Mouse (Mus musculus) lung, postnatal 0 days (tissue): ENCODE results near the gene Lamtor2. TPM values are rescaled to one million over a fixed set of nuclear protein-coding genes. Genes with fewer than 3 reads are reported as not detected.
A peak's percentile ranks its signal among the peaks of the same experiment; 100 is the strongest.

Source experiments
- ATAC-seq: fragments of 200-750 bp; cut with Nextera tagmentation; 2 replicates; pipeline ENCODE4 v1.8.0; 2017; ENCODE audit warnings: moderate library complexity
- DNase-seq: peaks from one replicate; pipeline ENCODE4 v3.0.0-alpha.2; 2016; ENCODE audit warnings: low spot score
- H3K27ac ChIP-seq: fragments of 300-500 bp; sonication (generic); 2 replicates; pipeline ENCODE4 v1.5.1; 2014; ENCODE audit warnings: antibody characterized with exemption, mild to moderate bottlenecking, low read length, mixed read lengths
- H3K27me3 ChIP-seq: fragments of 300-500 bp; sonication (generic); replicated peaks from 2 replicates; pipeline ENCODE4 v1.6.1; 2014; ENCODE audit warnings: low read length, mixed read lengths; ENCODE audit not compliant: insufficient read depth
- H3K36me3 ChIP-seq: fragments of 300-500 bp; sonication (generic); 2 replicates; pipeline ENCODE4 v1.6.1; 2014; ENCODE audit warnings: low read length, mixed read lengths; ENCODE audit not compliant: insufficient read depth
- H3K4me1 ChIP-seq: fragments of 300-500 bp; sonication (generic); 2 replicates; pipeline ENCODE4 v1.6.1; 2014; ENCODE audit warnings: antibody characterized with exemption, low read depth, low read length, mixed read lengths; ENCODE audit not compliant: insufficient read depth
- H3K4me2 ChIP-seq: fragments of 300-500 bp; sonication (generic); replicated peaks from 2 replicates; pipeline ENCODE4 v1.6.1; 2014; ENCODE audit warnings: low read depth, mild to moderate bottlenecking, low read length, moderate library complexity, mixed read lengths
- H3K4me3 ChIP-seq: fragments of 300-500 bp; sonication (generic); 2 replicates; pipeline ENCODE4 v1.5.1; 2014; ENCODE audit warnings: low read depth, low read length
- H3K9ac ChIP-seq: fragments of 300-500 bp; sonication (generic); replicated peaks from 2 replicates; pipeline ENCODE4 v1.6.1; 2014; ENCODE audit warnings: low read depth, mild to moderate bottlenecking
- H3K9me3 ChIP-seq: fragments of 300-500 bp; sonication (generic); 2 replicates; pipeline ENCODE4 v1.6.1; 2016; ENCODE audit warnings: low read length, mixed read lengths
- CTCF ChIP-seq: IDR thresholded peaks from 2 replicates; pipeline ENCODE4 v1.5.1; 2016; ENCODE audit warnings: antibody characterized with exemption, mild to moderate bottlenecking
- EP300 ChIP-seq: IDR thresholded peaks from 2 replicates; pipeline ENCODE4 v1.6.1; 2016; ENCODE audit warnings: antibody characterized with exemption, mild to moderate bottlenecking, control low read depth
- WGBS: fragments of 180-500 bp; shearing (Covaris S2); extraction: QIAGEN DNeasy Blood & Tissue Kit; methylation state at CpG from one replicate; pipeline ENCODE4 v1.1.7; 2014; 5-methylcytosine and 5-hydroxymethylcytosine counted together
- polyA plus RNA-seq: library from polyadenylated mRNA; unstranded; fragments of >200 nt; fragmentation: Nextera tagmentation; extraction: Ambion mirVana; gene quantifications from 2 replicates; pipeline ENCODE4 v1.2.1, GENCODE M21; 2015

Gene Lamtor2
- polyA plus RNA-seq, 1 experiment from 2014 or later = 138 TPM

DNA sequence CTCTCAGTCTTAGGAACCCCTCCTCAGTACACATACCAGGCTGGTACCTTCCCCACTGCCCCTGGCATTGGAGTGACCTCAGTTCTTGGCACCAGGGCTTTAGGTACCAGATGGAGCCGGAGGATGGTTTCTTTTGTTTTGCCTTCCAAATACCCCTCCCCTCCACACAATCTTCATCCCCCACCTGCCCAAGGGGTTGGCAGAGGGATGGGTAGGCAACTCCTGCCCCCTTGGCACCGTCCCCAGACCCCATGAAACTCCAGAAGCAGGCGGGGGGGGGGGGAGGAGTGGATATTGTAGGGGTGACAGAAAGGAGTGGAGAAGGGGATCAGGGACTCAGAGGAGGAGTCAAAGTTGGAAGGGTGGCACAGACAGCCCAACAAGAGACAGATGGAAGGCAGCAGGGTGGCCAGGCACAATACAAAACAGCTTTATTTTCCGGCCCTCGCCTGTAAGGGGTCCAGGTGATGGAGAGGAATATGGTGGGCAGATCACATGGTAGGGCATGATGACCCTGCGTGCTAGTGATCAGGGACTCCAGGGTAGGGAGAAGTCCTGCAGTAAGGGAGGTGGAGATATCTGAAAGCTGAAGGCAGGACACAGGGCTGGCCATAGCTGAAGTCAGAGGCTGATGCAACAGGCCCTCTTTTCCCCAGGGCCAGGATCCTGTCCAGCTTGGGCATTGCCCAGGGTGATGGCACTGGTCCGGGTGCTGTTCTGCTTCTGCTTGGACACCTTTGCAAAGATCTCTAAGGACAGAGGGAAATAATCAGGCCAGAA is 11.1 kb downstream of the Lamtor2 start:
- no peaks in the 10 kb centered on the region for H3K27me3 ChIP-seq
- no peak overlapping the region for H3K4me3 ChIP-seq
- H3K4me1 ChIP-seq = 0 out of 2 replicates have a peak, but pooled peaks cover 4% of the 10 kb centered on the region
- ATAC-seq (no peak), DNase-seq (no peak)
- H3K4me2 ChIP-seq = no peak overlapping the region
- no peaks in the 10 kb centered on the region for H3K36me3 ChIP-seq
- H3K9me3 ChIP-seq = no peaks in the 10 kb centered on the region
- WGBS = 70% methylated on average over 6 of the region's 7 CpGs
- no peak overlapping the region for H3K9ac ChIP-seq
- H3K27ac ChIP-seq = no peak overlapping the region
- TF ChIP-seq CTCF (no peak), EP300 (no peak)

DNA sequence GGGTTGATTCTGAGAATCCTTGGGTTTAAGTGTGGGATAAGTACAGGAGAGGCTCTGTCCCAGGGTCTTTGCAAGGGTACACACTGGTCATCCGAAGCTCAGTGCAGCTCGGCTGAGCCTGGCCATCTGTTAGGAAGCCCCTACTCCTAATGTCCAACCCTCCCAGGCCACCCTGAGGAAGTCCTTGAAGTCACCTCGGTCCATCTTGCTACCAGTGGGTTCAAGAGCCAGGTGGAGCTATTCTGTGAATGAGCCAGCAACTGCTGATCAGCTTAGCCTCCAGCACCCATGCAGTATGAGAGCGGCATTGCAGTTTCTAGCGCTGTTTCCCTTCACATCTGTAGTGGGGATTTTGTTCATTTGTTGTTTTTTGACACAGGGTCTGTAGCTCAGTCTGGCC is 12.8 kb downstream of the Lamtor2 start:
- no peaks in the 10 kb centered on the region for H3K9me3 ChIP-seq
- H3K4me1 ChIP-seq = peaks cover 12% of the 10 kb centered on the region; the same call in 1 of the 2 replicates
- DNase-seq (peak; percentile 3), ATAC-seq (no peak)
- no peak overlapping the region for H3K27ac ChIP-seq
- no peaks in the 10 kb centered on the region for H3K27me3 ChIP-seq
- H3K9ac ChIP-seq = no peak overlapping the region
- no peak for TF ChIP-seq CTCF
- TF ChIP-seq EP300 = no peak
- no peak overlapping the region for H3K4me2 ChIP-seq
- 58% methylated on average over 5 of the region's 5 CpGs for WGBS
- H3K4me3 ChIP-seq = no peak overlapping the region
- H3K36me3 ChIP-seq = no peaks in the 10 kb centered on the region

DNA sequence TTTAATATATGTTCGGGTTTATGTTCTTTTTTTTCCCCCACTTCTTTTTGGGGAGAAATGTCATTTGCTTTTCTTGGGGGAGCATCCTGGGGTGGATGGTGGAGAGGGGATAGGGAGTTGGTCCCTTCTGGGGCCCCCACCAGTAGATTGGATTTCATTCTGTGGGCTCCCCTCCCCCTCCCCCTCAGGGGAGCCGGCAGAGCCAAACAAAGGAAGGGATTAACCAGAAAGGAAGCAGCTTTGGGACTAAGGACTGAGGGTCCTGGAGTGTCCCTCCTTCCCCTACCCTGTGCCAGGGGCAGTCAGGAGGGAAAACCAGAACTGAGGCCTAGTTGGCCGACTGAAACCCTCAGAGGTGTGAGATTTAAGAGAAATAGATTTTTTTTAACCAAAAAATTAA is 13.5 kb downstream of the Lamtor2 start:
- H3K4me1 ChIP-seq = peaks cover 12% of the 10 kb centered on the region; the same call in 1 of the 2 replicates
- DNase-seq = peak; percentile 4

DNA sequence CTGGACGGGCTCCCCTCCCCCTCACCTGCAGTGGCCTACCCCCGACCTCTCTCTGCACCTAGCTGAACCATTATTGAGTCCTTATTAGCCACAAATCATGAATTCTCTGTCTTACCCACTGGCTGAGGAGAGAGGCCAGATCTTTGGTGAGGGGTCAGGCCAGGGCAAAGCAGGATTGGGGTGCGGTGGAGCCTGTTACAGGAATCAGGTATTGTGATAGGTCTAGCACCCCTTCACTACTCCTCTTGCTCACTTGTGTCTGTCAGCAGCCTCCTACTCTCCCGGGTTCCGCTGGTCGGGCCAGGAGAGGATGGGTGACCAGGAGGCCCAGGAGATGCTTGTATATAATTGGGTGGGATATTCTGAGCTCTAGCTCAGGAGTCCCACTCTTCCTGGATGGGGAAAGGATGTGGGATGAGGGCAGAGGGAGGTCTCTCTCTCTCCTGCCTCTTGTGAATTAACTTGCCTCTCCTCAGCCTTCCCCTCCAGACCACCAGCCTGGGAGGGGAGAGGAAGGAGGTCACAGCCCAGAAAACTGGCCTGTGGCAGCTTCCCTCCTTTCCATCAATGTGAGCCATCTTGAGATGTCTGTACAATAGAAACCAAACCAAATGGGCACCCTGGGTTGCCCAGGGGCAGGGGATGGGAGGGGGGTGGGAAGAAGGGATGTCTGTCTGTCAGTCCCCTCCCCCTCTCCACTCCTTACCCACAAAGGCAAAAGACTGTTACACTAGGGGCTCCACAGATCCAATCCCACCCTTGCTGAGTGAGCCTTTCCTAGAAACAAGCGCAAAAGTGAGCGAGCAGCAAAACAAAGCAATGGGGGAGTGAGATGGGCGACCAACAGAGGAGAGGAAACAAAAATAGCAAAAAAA is 14.4 kb downstream of the Lamtor2 start:
- ATAC-seq (no peak), DNase-seq (no peak)
- no peak overlapping the region for H3K9ac ChIP-seq
- 68% methylated on average over 9 of the region's 9 CpGs for WGBS
- no peak overlapping the region for H3K4me3 ChIP-seq
- no peak for TF ChIP-seq CTCF
- no peak for TF ChIP-seq EP300
- H3K4me1 ChIP-seq = peaks cover 15% of the 10 kb centered on the region; the same call in 1 of the 2 replicates
- H3K36me3 ChIP-seq = no peaks in the 10 kb centered on the region
- no peak overlapping the region for H3K27ac ChIP-seq
- no peaks in the 10 kb centered on the region for H3K27me3 ChIP-seq
- H3K9me3 ChIP-seq = no peaks in the 10 kb centered on the region
- H3K4me2 ChIP-seq = no peak overlapping the region

More for the DNA sequence above, 13.5 kb downstream of the Lamtor2 start:
- 33% methylated on average over 3 of the region's 3 CpGs for WGBS
- no peak overlapping the region for H3K4me2 ChIP-seq
- H3K36me3 ChIP-seq = no peaks in the 10 kb centered on the region
- ATAC-seq = no peak
- no peaks in the 10 kb centered on the region for H3K27me3 ChIP-seq
- H3K9me3 ChIP-seq = no peaks in the 10 kb centered on the region
- H3K9ac ChIP-seq = no peak overlapping the region
- no peak overlapping the region for H3K4me3 ChIP-seq
- TF ChIP-seq EP300 = no peak
- TF ChIP-seq CTCF = no peak
- H3K27ac ChIP-seq = no peak overlapping the region

DNA sequence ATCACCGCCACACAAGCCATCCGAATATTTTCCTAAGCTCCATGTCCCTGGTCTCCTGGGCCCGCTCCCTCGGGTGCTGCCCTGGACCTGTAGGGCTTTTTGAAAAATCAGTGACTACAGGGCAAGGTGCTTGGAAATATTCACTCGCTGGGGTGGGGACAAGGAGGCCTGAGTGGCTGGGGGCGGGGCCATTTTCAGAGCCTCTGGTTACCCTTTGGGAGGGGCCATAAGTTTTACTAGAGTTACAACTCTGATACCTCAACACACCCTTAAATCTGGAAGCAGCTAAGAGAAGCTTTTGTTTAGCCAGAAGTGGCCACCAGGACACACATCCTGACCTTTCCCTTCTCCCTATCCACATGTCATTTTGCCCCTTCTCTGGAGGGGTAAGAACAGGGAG is 15.7 kb downstream of the Lamtor2 start:
- no peak for TF ChIP-seq EP300
- no peak for TF ChIP-seq CTCF
- peak; percentile 16 for ATAC-seq
- peak overlapping the region; percentile 79 for H3K4me2 ChIP-seq
- no peak for DNase-seq
- 58% methylated on average over 6 of the region's 6 CpGs for WGBS
- H3K9ac ChIP-seq = peak overlapping the region; percentile 29; the same call in 1 of the 2 replicates
- no peaks in the 10 kb centered on the region for H3K36me3 ChIP-seq
- peak overlapping the region; percentile 52 for H3K4me3 ChIP-seq
- no peaks in the 10 kb centered on the region for H3K27me3 ChIP-seq
- no peaks in the 10 kb centered on the region for H3K9me3 ChIP-seq
- peaks cover 15% of the 10 kb centered on the region; the same call in 1 of the 2 replicates for H3K4me1 ChIP-seq
- peak overlapping the region; percentile 61; the same call in 1 of the 2 replicates for H3K27ac ChIP-seq
